Mouse (Mus musculus) E14TG2a.4 (cell line): ENCODE measurements around the gene Fut7.

ENCODE experiments used
- H3K27me3 ChIP-seq: 2 replicates; pipeline ENCODE4 v1.6.1; 2014; ENCODE audit warnings: low read length, control low read depth; ENCODE audit not compliant: insufficient read depth
- H3K36me3 ChIP-seq: 2 replicates; pipeline ENCODE4 v1.6.1; 2014; ENCODE audit warnings: low read length, control low read depth; ENCODE audit not compliant: insufficient read depth
- H3K4me1 ChIP-seq: replicated peaks from 2 replicates; pipeline ENCODE4 v1.6.1; 2014; ENCODE audit warnings: low read depth, low read length, control low read depth
- H3K4me3 ChIP-seq: replicated peaks from 2 replicates; pipeline ENCODE4 v1.5.1; 2014; ENCODE audit warnings: mild to moderate bottlenecking, low read length
- H3K9me3 ChIP-seq: 2 replicates; pipeline ENCODE4 v1.6.1; 2014; ENCODE audit warnings: low read length, control low read depth
- CTCF ChIP-seq: conservative IDR thresholded peaks from 2 replicates; pipeline ENCODE4 v1.5.1; 2014; ENCODE audit warnings: low read length
- NANOG ChIP-seq: IDR thresholded peaks from 2 replicates; pipeline ENCODE4 v1.6.1; 2014; ENCODE audit warnings: borderline replicate concordance, low read length, mixed read lengths
- POU5F1 ChIP-seq: IDR thresholded peaks from 2 replicates; pipeline ENCODE4 v1.6.1; 2014; ENCODE audit warnings: low read length, borderline replicate concordance

The Fut7 gene

GRCm38 (mm10) chr2:25430395-25431233 is 7.5 kb downstream of the Fut7 start:
- no peaks in the 10 kb centered on the region for H3K36me3 ChIP-seq
- peaks cover 58% of the 10 kb centered on the region for H3K27me3 ChIP-seq
- TF ChIP-seq CTCF (no peak), POU5F1 (no peak), NANOG (no peak)
- H3K9me3 ChIP-seq: no peaks in the 10 kb centered on the region
- H3K4me1 ChIP-seq: peaks cover 25% of the 10 kb centered on the region
- H3K4me3 ChIP-seq: no peak overlapping the region

GRCm38 (mm10) chr2:25431308-25431855 is 8.3 kb downstream of the Fut7 start:
- Histone ChIP-seq H3K9me3 (no peaks in the 10 kb centered on the region), H3K4me3 (no peak overlapping the region), H3K4me1 (peaks cover 22% of the 10 kb centered on the region), H3K27me3 (peaks cover 56% of the 10 kb centered on the region), H3K36me3 (peaks cover 1% of the 10 kb centered on the region; the same call in 1 of the 2 replicates)
- no peak for TF ChIP-seq CTCF
- no peak for TF ChIP-seq NANOG
- TF ChIP-seq POU5F1: no peak

- H3K9me3 ChIP-seq: no peaks in the 10 kb centered on the region
- peaks cover 9% of the 10 kb centered on the region; the same call in 1 of the 2 replicates for H3K36me3 ChIP-seq
- TF ChIP-seq CTCF (no peak), NANOG (no peak), POU5F1 (no peak)
- H3K27me3 ChIP-seq: peaks cover 55% of the 10 kb centered on the region
- no peak overlapping the region for H3K4me3 ChIP-seq
- H3K4me1 ChIP-seq: peaks cover 26% of the 10 kb centered on the region
Measured at GRCm38 (mm10) chr2:25432326-25433098, 9.4 kb downstream of the Fut7 start.

- peaks cover 9% of the 10 kb centered on the region; the same call in 1 of the 2 replicates for H3K36me3 ChIP-seq
- peaks cover 28% of the 10 kb centered on the region for H3K4me1 ChIP-seq
- TF ChIP-seq POU5F1: no peak
- TF ChIP-seq CTCF: no peak
- TF ChIP-seq NANOG: no peak
- no peak overlapping the region for H3K4me3 ChIP-seq
- H3K27me3 ChIP-seq: peaks cover 55% of the 10 kb centered on the region
- H3K9me3 ChIP-seq: no peaks in the 10 kb centered on the region
Measured at GRCm38 (mm10) chr2:25433101-25433500, 10.0 kb downstream of the Fut7 start.

- H3K36me3 ChIP-seq: peaks cover 15% of the 10 kb centered on the region
- H3K4me1 ChIP-seq: peaks cover 29% of the 10 kb centered on the region
- no peak overlapping the region for H3K4me3 ChIP-seq
- H3K27me3 ChIP-seq: peaks cover 50% of the 10 kb centered on the region
- no peaks in the 10 kb centered on the region for H3K9me3 ChIP-seq
- TF ChIP-seq NANOG (no peak), CTCF (no peak), POU5F1 (no peak)
Measured at GRCm38 (mm10) chr2:25434292-25434691, 11.2 kb downstream of the Fut7 start.

- Histone ChIP-seq H3K9me3 (no peaks in the 10 kb centered on the region), H3K4me3 (no peak overlapping the region), H3K4me1 (peaks cover 32% of the 10 kb centered on the region), H3K27me3 (peaks cover 43% of the 10 kb centered on the region), H3K36me3 (peaks cover 15% of the 10 kb centered on the region)
- TF ChIP-seq POU5F1 (no peak), NANOG (no peak), CTCF (no peak)
Measured at GRCm38 (mm10) chr2:25436286-25436820, 13.3 kb downstream of the Fut7 start.

- peaks cover 31% of the 10 kb centered on the region for H3K36me3 ChIP-seq
- peaks cover 47% of the 10 kb centered on the region for H3K4me1 ChIP-seq
- H3K27me3 ChIP-seq: peaks cover 34% of the 10 kb centered on the region
- no peaks in the 10 kb centered on the region for H3K9me3 ChIP-seq
- H3K4me3 ChIP-seq: peak overlapping the region; percentile 37
- TF ChIP-seq NANOG: no peak
- TF ChIP-seq CTCF: no peak
- TF ChIP-seq POU5F1: no peak
Measured at GRCm38 (mm10) chr2:25441067-25441466, 18.0 kb downstream of the Fut7 start.

GRCm38 (mm10) chr2:25442682-25443081 is 19.6 kb downstream of the Fut7 start:
- peaks cover 51% of the 10 kb centered on the region for H3K4me1 ChIP-seq
- H3K27me3 ChIP-seq: peaks cover 36% of the 10 kb centered on the region
- no peaks in the 10 kb centered on the region for H3K9me3 ChIP-seq
- H3K36me3 ChIP-seq: peaks cover 22% of the 10 kb centered on the region
- H3K4me3 ChIP-seq: no peak overlapping the region
- TF ChIP-seq NANOG (no peak), CTCF (no peak), POU5F1 (no peak)
